Mouse (Mus musculus): ENCODE results near the gene Agmat. TPM values are rescaled to one million over a fixed set of nuclear protein-coding genes. Genes with fewer than 3 reads are reported as not detected.

Agmat gene
- total RNA-seq, 1 experiment from 2014 or later: 45.1 TPM

Other genes starting within 250 kb of the Agmat start
- gene Spen, start 208.1 kb upstream of the Agmat start, total RNA-seq (2021): 70.0 and 79.4 TPM in 2 replicates
- gene Fblim1, start 140.6 kb upstream of the Agmat start, total RNA-seq (2021): 9.5 and 12.7 TPM in 2 replicates
- gene Tmem82, start 128.0 kb upstream of the Agmat start, total RNA-seq (2021): 0.64 and 2.0 TPM in 2 replicates
- gene Slc25a34, start 122.9 kb upstream of the Agmat start, total RNA-seq (2021): 2.7 TPM in 2 replicates
- 54.7 and 61.0 TPM in 2 replicates for gene Plekhm2, start 81.8 kb upstream of the Agmat start, total RNA-seq (2021)
- 18.5 TPM in 1 of 2 replicates, not detected in the other for gene Rsc1a1, start 61.1 kb upstream of the Agmat start, total RNA-seq (2021)
- 62.1 and 70.8 TPM in 2 replicates for gene Ddi2, start 23.3 kb upstream of the Agmat start, total RNA-seq (2021)
- gene Dnajc16, start 44.3 kb downstream of the Agmat start, total RNA-seq (2021): 25.3 and 32.2 TPM in 2 replicates
- gene Casp9, start 46.9 kb downstream of the Agmat start, total RNA-seq (2021): 21.3 and 32.3 TPM in 2 replicates
- 0.52 TPM in 1 of 2 replicates, not detected in the other for gene Cela2a, start 79.5 kb downstream of the Agmat start, total RNA-seq (2021)
- gene Ctrc, start 99.7 kb downstream of the Agmat start, total RNA-seq (2021): not detected in 2 replicates
- gene Efhd2, start 128.2 kb downstream of the Agmat start, total RNA-seq (2021): 20.9 and 30.8 TPM in 2 replicates